Mouse (Mus musculus): ENCODE results near the gene Hist1h2bp. TPM values are rescaled to one million over a fixed set of nuclear protein-coding genes. Genes with fewer than 3 reads are reported as not detected.
A peak's percentile ranks its signal among the peaks of the same experiment; 100 is the strongest.
"Not testable (repeated sequence)": the region's sequence is repeated elsewhere in the genome, so short reads cannot be mapped to it uniquely, and the experiment has no call there.

The Hist1h2bp gene
- total RNA-seq, 2 experiments from 2014 or later: 78.8 to 79.4 TPM

- DNase-seq: peak; percentile 8
Measured at GRCm38 (mm10) chr13:21783255-21783617, 4.0 kb upstream of the Hist1h2bp start, which contains the start of gene Hist1h3i. Hist1h3i (minus strand) TSS chr13:21783370.

- DNase-seq: no peak
Measured at GRCm38 (mm10) chr13:21783734-21784161, 3.5 kb upstream of the Hist1h2bp start.

GRCm38 (mm10) chr13:21784311-21784710, 3.0 kb upstream of the Hist1h2bp start:
- DNase-seq: no peak

GRCm38 (mm10) chr13:21786189-21786898, 917 bp upstream of the Hist1h2bp start:
- DNase-seq: no peak

- no peak for DNase-seq
Measured at GRCm38 (mm10) chr13:21787760-21788593, 716 bp downstream of the Hist1h2bp start.

GRCm38 (mm10) chr13:21789925-21790324, 2.7 kb downstream of the Hist1h2bp start:
- DNase-seq: no peak

GRCm38 (mm10) chr13:21790601-21791283, 3.5 kb downstream of the Hist1h2bp start:
- no peak for DNase-seq

- no peak for DNase-seq
Measured at GRCm38 (mm10) chr13:21795584-21795983, 8.3 kb downstream of the Hist1h2bp start.

GRCm38 (mm10) chr13:21797163-21797562, 9.9 kb downstream of the Hist1h2bp start:
- DNase-seq: not testable (repeated sequence)

GRCm38 (mm10) chr13:21803058-21803457, 15.8 kb downstream of the Hist1h2bp start:
- DNase-seq: not testable (repeated sequence)

- DNase-seq: not testable (repeated sequence)
Measured at GRCm38 (mm10) chr13:21810073-21810472, 22.8 kb downstream of the Hist1h2bp start, which contains the start of the genes Hist1h2bq and Hist1h2ao. Hist1h2bq (minus strand) TSS chr13:21810197. Hist1h2ao (plus strand) TSS chr13:21810465.

- not testable (repeated sequence) for DNase-seq
Measured at GRCm38 (mm10) chr13:21811074-21811473, 23.8 kb downstream of the Hist1h2bp start.

- not testable (repeated sequence) for DNase-seq
Measured at GRCm38 (mm10) chr13:21811539-21811938, 24.3 kb downstream of the Hist1h2bp start, which contains the start of gene Hist1h4m. Hist1h4m (plus strand) TSS chr13:21811746.

- not testable (repeated sequence) for DNase-seq
Measured at GRCm38 (mm10) chr13:21812092-21812491, 24.8 kb downstream of the Hist1h2bp start.

- not testable (repeated sequence) for DNase-seq
Measured at GRCm38 (mm10) chr13:21820082-21820890, 33.0 kb downstream of the Hist1h2bp start.

- DNase-seq: no peak
Measured at GRCm38 (mm10) chr13:21828511-21828910, 41.2 kb downstream of the Hist1h2bp start.

GRCm38 (mm10) chr13:21830344-21830743, 43.1 kb downstream of the Hist1h2bp start:
- no peak for DNase-seq

- DNase-seq: not testable (repeated sequence)
Measured at GRCm38 (mm10) chr13:21831418-21832394, 44.4 kb downstream of the Hist1h2bp start, which contains the start of gene Hist1h4n. Hist1h4n (minus strand) TSS chr13:21832196.

- not testable (repeated sequence) for DNase-seq
Measured at GRCm38 (mm10) chr13:21833461-21833860, 46.2 kb downstream of the Hist1h2bp start, which contains the start of the genes Hist1h2ap and Hist1h2br. Hist1h2ap (minus strand) TSS chr13:21833507. Hist1h2br (plus strand) TSS chr13:21833743.
